Mouse (Mus musculus) hindbrain, embryonic 11.5 days (tissue): ENCODE data around the gene Rpl18a. TPM values are rescaled to one million over a fixed set of nuclear protein-coding genes. Genes with fewer than 3 reads are reported as not detected.
A peak's percentile ranks its signal among the peaks of the same experiment; 100 is the strongest.
"Not testable (repeated sequence)": the region's sequence is repeated elsewhere in the genome, so short reads cannot be mapped to it uniquely, and the experiment has no call there.

Experiments used
- ATAC-seq: fragments of 200-750 bp; cut with Nextera tagmentation; 2 replicates; pipeline ENCODE4 v1.8.0; 2017; ENCODE audit warnings: mild to moderate bottlenecking, moderate TSS enrichment, moderate library complexity; ENCODE audit not compliant: low FRiP score
- DNase-seq: peaks from one replicate; pipeline ENCODE4 v3.0.0-alpha.2; 2015; ENCODE audit warnings: low spot score
- H3K27ac ChIP-seq: fragments of 300-500 bp; sonication (generic); 2 replicates; pipeline ENCODE4 v1.5.1; 2014; ENCODE audit warnings: mild to moderate bottlenecking, low read depth, low read length
- H3K27me3 ChIP-seq: fragments of 300-500 bp; sonication (generic); 2 replicates; pipeline ENCODE4 v1.6.1; 2014; ENCODE audit warnings: mild to moderate bottlenecking, low read length, moderate library complexity, mixed read lengths; ENCODE audit not compliant: control insufficient read depth, insufficient read depth
- H3K36me3 ChIP-seq: fragments of 300-500 bp; sonication (generic); 2 replicates; pipeline ENCODE4 v1.6.1; 2014; ENCODE audit warnings: mild to moderate bottlenecking, low read length, moderate library complexity, mixed read lengths; ENCODE audit not compliant: control insufficient read depth, insufficient read depth
- H3K4me1 ChIP-seq: fragments of 300-500 bp; sonication (generic); replicated peaks from 2 replicates; pipeline ENCODE4 v1.6.1; 2014; ENCODE audit warnings: low read length, mixed read lengths; ENCODE audit not compliant: control insufficient read depth, insufficient read depth
- H3K4me2 ChIP-seq: fragments of 300-500 bp; sonication (generic); replicated peaks from 2 replicates; pipeline ENCODE4 v1.6.1; 2014; ENCODE audit warnings: mild to moderate bottlenecking, low read depth, low read length
- H3K4me3 ChIP-seq: fragments of 300-500 bp; sonication (generic); 2 replicates; pipeline ENCODE4 v1.5.1; 2014; ENCODE audit warnings: low read depth, low read length
- H3K9ac ChIP-seq: fragments of 300-500 bp; sonication (generic); 2 replicates; pipeline ENCODE4 v1.6.1; 2014; ENCODE audit warnings: low read depth, low read length
- H3K9me3 ChIP-seq: fragments of 300-500 bp; sonication (generic); 2 replicates; pipeline ENCODE4 v1.6.1; 2016; ENCODE audit warnings: low read length; ENCODE audit not compliant: control insufficient read depth
- WGBS: fragments of 180-500 bp; shearing (Covaris S2); extraction: QIAGEN DNeasy Blood & Tissue Kit; methylation state at CpG from one replicate; pipeline ENCODE4 v1.1.7; 2014; 5-methylcytosine and 5-hydroxymethylcytosine counted together
- polyA plus RNA-seq: library from polyadenylated mRNA; unstranded; fragments of >200 nt; fragmentation: Nextera tagmentation; extraction: Ambion mirVana; gene quantifications from 2 replicates; pipeline ENCODE4 v1.2.1, GENCODE M21; 2014

Rpl18a gene
- polyA plus RNA-seq, 1 experiment from 2014 or later = 3,182 TPM

GRCm38 (mm10) chr8:70898661-70899198 is 1.5 kb upstream of the Rpl18a start:
- H3K4me3 ChIP-seq = no peak overlapping the region
- no peak for ATAC-seq

GRCm38 (mm10) chr8:70897681-70898413 is 635 bp upstream of the Rpl18a start:
- Histone ChIP-seq H3K9ac (peak overlapping the region; percentile 75), H3K9me3 (no peaks in the 10 kb centered on the region), H3K4me1 (peaks cover 6% of the 10 kb centered on the region; the same call in 1 of the 2 replicates), H3K4me2 (peak overlapping the region; percentile 67), H3K27me3 (peaks cover 11% of the 10 kb centered on the region), H3K36me3 (no peaks in the 10 kb centered on the region; the same call in 1 of the 2 replicates), H3K4me3 (peak overlapping the region; percentile 66), H3K27ac (peak overlapping the region; percentile 59)
- 0% methylated on average over 20 of the region's 20 CpGs for WGBS
- ATAC-seq (peak; percentile 61), DNase-seq (peak; percentile 94)

More at GRCm38 (mm10) chr8:70898661-70899198, 1.5 kb upstream of the Rpl18a start:
- H3K9me3 ChIP-seq = no peaks in the 10 kb centered on the region
- no peak overlapping the region for H3K4me2 ChIP-seq
- 0 out of 2 replicates have a peak, but pooled peaks cover 2% of the 10 kb centered on the region for H3K27me3 ChIP-seq
- H3K36me3 ChIP-seq = no peaks in the 10 kb centered on the region; the same call in 1 of the 2 replicates
- no peak overlapping the region for H3K27ac ChIP-seq
- peak overlapping the region; percentile 75 for H3K9ac ChIP-seq
- H3K4me1 ChIP-seq = peaks cover 6% of the 10 kb centered on the region; the same call in 1 of the 2 replicates
- WGBS = 48% methylated on average over 2 of the region's 2 CpGs
- DNase-seq = no peak

- Histone ChIP-seq H3K4me2 (peak overlapping the region; percentile 85), H3K36me3 (no peaks in the 10 kb centered on the region; the same call in 1 of the 2 replicates), H3K4me3 (peak overlapping the region; percentile 66), H3K27me3 (peaks cover 24% of the 10 kb centered on the region), H3K27ac (0 out of 2 replicates have a peak overlapping the region, but pooled peaks have one; percentile 6), H3K4me1 (peaks cover 13% of the 10 kb centered on the region; the same call in 1 of the 2 replicates), H3K9ac (peak overlapping the region; percentile 71), H3K9me3 (no peaks in the 10 kb centered on the region)
- DNase-seq (no peak), ATAC-seq (no peak)
- 6% methylated on average over 25 of the region's 25 CpGs for WGBS
Observed at GRCm38 (mm10) chr8:70896316-70897020, 744 bp downstream of the Rpl18a start.

GRCm38 (mm10) chr8:70895571-70896259 is 1.5 kb downstream of the Rpl18a start:
- H3K27ac ChIP-seq, H3K9me3 ChIP-seq, ATAC-seq, DNase-seq, H3K36me3 ChIP-seq: not testable (repeated sequence)
- peaks cover 13% of the 10 kb centered on the region; the same call in 1 of the 2 replicates for H3K4me1 ChIP-seq
- H3K4me3 ChIP-seq = peak overlapping the region; percentile 66
- H3K27me3 ChIP-seq = peaks cover 31% of the 10 kb centered on the region
- 86% methylated on average over 21 of the region's 24 CpGs for WGBS
- peak overlapping the region; percentile 71 for H3K9ac ChIP-seq
- peak overlapping the region; percentile 85 for H3K4me2 ChIP-seq

GRCm38 (mm10) chr8:70894771-70895545 is 2.3 kb downstream of the Rpl18a start:
- ATAC-seq (no peak), DNase-seq (no peak)
- Histone ChIP-seq H3K4me1 (peaks cover 13% of the 10 kb centered on the region; the same call in 1 of the 2 replicates), H3K9me3 (no peaks in the 10 kb centered on the region), H3K4me3 (no peak overlapping the region), H3K4me2 (no peak overlapping the region), H3K27ac (no peak overlapping the region), H3K36me3 (no peaks in the 10 kb centered on the region; the same call in 1 of the 2 replicates), H3K9ac (no peak overlapping the region), H3K27me3 (peaks cover 39% of the 10 kb centered on the region)
- WGBS = 89% methylated on average over 8 of the region's 8 CpGs

- Histone ChIP-seq H3K4me1 (peaks cover 13% of the 10 kb centered on the region; the same call in 1 of the 2 replicates), H3K4me2 (no peak overlapping the region), H3K9ac (no peak overlapping the region), H3K36me3 (no peaks in the 10 kb centered on the region; the same call in 1 of the 2 replicates), H3K27me3 (peaks cover 39% of the 10 kb centered on the region), H3K27ac (no peak overlapping the region), H3K4me3 (no peak overlapping the region), H3K9me3 (no peaks in the 10 kb centered on the region)
- DNase-seq (no peak), ATAC-seq (no peak)
- WGBS = 73% methylated on average over 2 of the region's 2 CpGs
Observed at GRCm38 (mm10) chr8:70894385-70894720, 2.9 kb downstream of the Rpl18a start.

GRCm38 (mm10) chr8:70893656-70894384 is 3.4 kb downstream of the Rpl18a start:
- 0 out of 2 replicates have a peak overlapping the region, but pooled peaks have one; percentile 21 for H3K27ac ChIP-seq
- no peaks in the 10 kb centered on the region; the same call in 1 of the 2 replicates for H3K36me3 ChIP-seq
- H3K27me3 ChIP-seq = peaks cover 39% of the 10 kb centered on the region
- H3K9me3 ChIP-seq = no peaks in the 10 kb centered on the region
- no peak overlapping the region for H3K9ac ChIP-seq
- peak; percentile 33; the same call in 1 of the 2 replicates for ATAC-seq
- no peak overlapping the region for H3K4me2 ChIP-seq
- peaks cover 13% of the 10 kb centered on the region; the same call in 1 of the 2 replicates for H3K4me1 ChIP-seq
- no peak overlapping the region for H3K4me3 ChIP-seq
- peak; percentile 94 for DNase-seq
- 29% methylated on average over 12 of the region's 12 CpGs for WGBS
